Mouse (Mus musculus): Measurements from ENCODE around the gene Pigt. TPM values are rescaled to one million over a fixed set of nuclear protein-coding genes. Genes with fewer than 3 reads are reported as not detected.

Pigt gene
- polyA plus RNA-seq, 1 experiment from 2014 or later, result 53.6 TPM

DNA sequence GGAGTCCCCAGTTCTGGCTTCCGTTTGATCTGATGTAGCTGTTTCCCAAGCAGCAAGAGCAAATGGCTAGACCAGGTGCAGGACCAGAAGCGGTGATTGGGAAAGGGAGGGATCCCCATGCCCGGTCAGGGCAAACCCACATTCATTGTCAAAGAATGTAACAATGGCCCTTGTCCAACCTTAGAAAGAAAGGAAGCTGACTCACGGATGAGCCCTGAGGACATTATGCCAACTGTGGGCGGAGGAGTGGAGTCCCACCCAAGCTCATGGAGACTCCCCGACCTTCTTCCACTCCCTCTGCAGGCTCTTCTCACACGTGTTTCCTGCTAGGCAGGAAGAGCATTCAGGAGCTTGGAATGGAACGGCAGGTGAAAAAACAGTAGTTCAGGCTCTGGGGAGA is 16.1 kb downstream of the Pigt start:
- Histone ChIP-seq H3K9me3 (ENCODE audit: control insufficient read depth, low read length) (no peaks in the 10 kb centered on the region), H3K4me1 (replicated peaks; ENCODE audit: control insufficient read depth, insufficient read depth) (peaks cover 3% of the 10 kb centered on the region; the same call in 1 of the 2 replicates), H3K27ac (replicated peaks) (0 out of 2 replicates have a peak overlapping the region, but pooled peaks have one; percentile 30), H3K4me3 (ENCODE audit: low read depth, low read length) (no peak overlapping the region), H3K36me3 (ENCODE audit: control insufficient read depth, insufficient read depth, low read length) (0 out of 2 replicates have a peak, but pooled peaks cover 2% of the 10 kb centered on the region), H3K9ac (ENCODE audit: low read length) (no peak overlapping the region), H3K4me2 (replicated peaks; ENCODE audit: low read depth) (no peak overlapping the region), H3K27me3 (ENCODE audit: control insufficient read depth, insufficient read depth, low read length) (no peaks in the 10 kb centered on the region)
- DNase-seq (ENCODE audit: low spot score) (peak; percentile 37), ATAC-seq (ENCODE audit: low FRiP score, low TSS enrichment) (peak; percentile 16; the same call in 1 of the 2 replicates)
- WGBS, result 51% methylated on average over 8 of the region's 8 CpGs
- no peak for TF ChIP-seq CTCF (IDR thresholded peaks at IDR 0.05; ENCODE audit: low read depth)
- TF ChIP-seq EP300 (optimal IDR thresholded peaks at IDR 0.05), result no peak

DNA sequence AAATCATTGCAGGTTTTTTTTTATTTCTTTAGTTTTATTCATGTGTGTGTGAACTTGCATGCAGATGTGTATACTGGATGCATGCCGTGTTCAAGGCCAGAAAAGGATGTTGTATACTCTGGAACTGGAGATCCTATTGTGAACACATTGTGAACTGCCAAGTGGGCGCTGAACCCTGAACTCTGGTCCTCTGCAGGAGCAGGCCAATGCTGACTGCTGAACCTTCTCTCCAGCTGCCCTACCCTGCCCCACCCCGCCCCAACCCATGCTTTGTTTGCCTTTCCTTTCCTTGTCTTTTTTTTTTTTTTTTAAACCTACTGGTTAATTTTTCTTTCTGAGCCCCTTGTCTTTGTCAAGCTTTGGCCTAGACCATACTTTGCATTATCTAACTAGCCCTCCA is 17.6 kb downstream of the Pigt start:
- ATAC-seq (ENCODE audit: low FRiP score, low TSS enrichment), result no peak
- Histone ChIP-seq H3K4me3 (ENCODE audit: low read depth, low read length) (no peak overlapping the region), H3K27me3 (ENCODE audit: control insufficient read depth, insufficient read depth, low read length) (no peaks in the 10 kb centered on the region)

DNA sequence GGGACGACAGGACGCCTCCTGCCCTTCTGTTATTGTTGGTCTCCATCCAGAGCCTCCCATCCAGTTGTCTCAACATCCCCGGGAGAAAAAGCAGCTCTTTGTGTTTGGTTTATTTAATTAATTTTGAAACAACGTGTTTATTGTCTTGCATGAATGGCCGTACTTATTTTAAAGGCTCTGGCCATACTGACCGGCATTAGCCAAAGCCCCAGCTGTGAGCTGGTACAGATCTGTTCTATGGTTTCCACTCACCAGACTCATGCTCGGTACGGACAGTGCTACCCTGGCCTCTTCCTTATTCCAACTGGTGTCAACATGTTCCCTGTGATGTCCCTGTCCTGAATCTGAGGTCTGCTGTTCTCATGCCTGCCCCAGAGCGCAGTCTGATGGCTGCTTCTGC is 18.6 kb downstream of the Pigt start:
- WGBS, result 75% methylated on average over 9 of the region's 9 CpGs

More for the DNA sequence above, 17.6 kb downstream of the Pigt start:
- no peak overlapping the region for H3K4me2 ChIP-seq (replicated peaks; ENCODE audit: low read depth)
- no peaks in the 10 kb centered on the region for H3K9me3 ChIP-seq (ENCODE audit: control insufficient read depth, low read length)
- H3K9ac ChIP-seq (ENCODE audit: low read length), result no peak overlapping the region
- WGBS, result 63% methylated on average over 3 of the region's 3 CpGs
- H3K4me1 ChIP-seq (replicated peaks; ENCODE audit: control insufficient read depth, insufficient read depth), result peaks cover 3% of the 10 kb centered on the region; the same call in 1 of the 2 replicates
- DNase-seq (ENCODE audit: low spot score), result peak; percentile 66
- TF ChIP-seq CTCF (IDR thresholded peaks at IDR 0.05; ENCODE audit: low read depth) (no peak), EP300 (optimal IDR thresholded peaks at IDR 0.05) (no peak)
- no peaks in the 10 kb centered on the region for H3K36me3 ChIP-seq (ENCODE audit: control insufficient read depth, insufficient read depth, low read length)
- no peak overlapping the region for H3K27ac ChIP-seq (replicated peaks)

DNA sequence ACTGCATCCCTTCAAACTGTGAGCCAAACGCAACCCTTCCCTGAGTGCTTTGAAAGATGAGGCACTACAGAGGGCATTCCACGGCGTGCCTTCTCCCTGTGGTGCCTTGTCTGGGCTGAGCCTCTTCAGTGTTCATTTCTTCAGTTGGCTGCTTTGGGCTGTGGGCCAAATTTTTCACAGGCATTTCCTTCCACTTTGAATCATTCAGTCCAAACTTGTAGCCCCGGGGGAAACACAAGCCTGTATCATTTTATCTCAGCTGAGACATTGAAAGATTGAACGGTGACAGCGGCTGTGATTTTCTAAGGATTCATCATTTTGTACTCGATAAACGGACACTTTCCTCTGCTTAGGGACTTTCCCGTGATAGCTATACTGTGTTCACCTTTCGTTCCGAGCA is 19.3 kb downstream of the Pigt start:
- Histone ChIP-seq H3K4me1 (replicated peaks; ENCODE audit: control insufficient read depth, insufficient read depth) (peaks cover 3% of the 10 kb centered on the region; the same call in 1 of the 2 replicates), H3K9me3 (ENCODE audit: control insufficient read depth, low read length) (no peaks in the 10 kb centered on the region), H3K4me3 (ENCODE audit: low read depth, low read length) (no peak overlapping the region), H3K9ac (ENCODE audit: low read length) (no peak overlapping the region), H3K4me2 (replicated peaks; ENCODE audit: low read depth) (no peak overlapping the region), H3K27me3 (ENCODE audit: control insufficient read depth, insufficient read depth, low read length) (no peaks in the 10 kb centered on the region), H3K27ac (replicated peaks) (no peak overlapping the region), H3K36me3 (ENCODE audit: control insufficient read depth, insufficient read depth, low read length) (no peaks in the 10 kb centered on the region)
- WGBS, result 66% methylated on average over 11 of the region's 11 CpGs
- ATAC-seq (ENCODE audit: low FRiP score, low TSS enrichment), result no peak
- no peak for DNase-seq (ENCODE audit: low spot score)
- TF ChIP-seq EP300 (optimal IDR thresholded peaks at IDR 0.05), result no peak
- no peak for TF ChIP-seq CTCF (IDR thresholded peaks at IDR 0.05; ENCODE audit: low read depth)

More for the DNA sequence above, 18.6 kb downstream of the Pigt start:
- Histone ChIP-seq H3K4me3 (ENCODE audit: low read depth, low read length) (no peak overlapping the region), H3K9me3 (ENCODE audit: control insufficient read depth, low read length) (no peaks in the 10 kb centered on the region), H3K36me3 (ENCODE audit: control insufficient read depth, insufficient read depth, low read length) (no peaks in the 10 kb centered on the region), H3K9ac (ENCODE audit: low read length) (no peak overlapping the region), H3K4me2 (replicated peaks; ENCODE audit: low read depth) (no peak overlapping the region), H3K27ac (replicated peaks) (no peak overlapping the region), H3K4me1 (replicated peaks; ENCODE audit: control insufficient read depth, insufficient read depth) (peaks cover 3% of the 10 kb centered on the region; the same call in 1 of the 2 replicates), H3K27me3 (ENCODE audit: control insufficient read depth, insufficient read depth, low read length) (no peaks in the 10 kb centered on the region)
- TF ChIP-seq EP300 (optimal IDR thresholded peaks at IDR 0.05), result no peak
- no peak for TF ChIP-seq CTCF (IDR thresholded peaks at IDR 0.05; ENCODE audit: low read depth)
- DNase-seq (ENCODE audit: low spot score), result no peak
- ATAC-seq (ENCODE audit: low FRiP score, low TSS enrichment), result no peak

DNA sequence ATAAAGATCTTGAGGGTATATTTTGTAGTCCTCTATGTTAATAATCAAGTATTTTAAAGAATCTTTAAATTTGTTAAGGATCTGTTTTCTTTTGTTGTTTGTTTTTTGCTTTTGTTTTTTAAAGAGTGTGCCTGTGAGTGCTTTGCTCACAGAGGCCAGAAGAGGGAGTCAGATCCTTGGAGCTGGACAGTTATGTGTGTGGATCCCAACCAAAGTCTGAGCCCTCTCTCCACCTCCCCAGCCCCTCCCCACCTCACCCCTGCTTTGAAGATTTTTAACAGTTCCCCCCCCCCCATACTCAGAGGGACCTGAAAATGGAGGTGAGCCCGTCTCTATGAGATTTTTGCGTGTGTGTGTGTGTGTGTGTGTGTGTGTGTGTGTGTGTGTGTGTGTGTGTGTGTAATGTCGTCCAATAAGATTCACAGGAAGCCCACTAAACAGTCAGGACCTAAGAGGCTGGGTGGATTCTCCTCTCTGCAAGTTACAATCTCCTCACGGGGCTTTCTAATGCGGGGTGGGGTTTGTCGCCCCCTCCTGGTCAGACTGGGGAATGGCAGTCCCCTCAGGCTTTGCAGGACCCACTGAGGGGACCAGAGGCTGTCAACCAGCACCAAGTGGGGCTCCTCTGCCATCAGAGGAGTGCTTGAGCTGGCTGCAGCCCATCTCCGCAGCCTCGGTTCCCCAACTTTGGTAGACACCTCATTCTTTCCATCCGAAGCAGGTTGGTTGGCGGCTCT is 20.3 kb downstream of the Pigt start:
- no peak overlapping the region for H3K9ac ChIP-seq (ENCODE audit: low read length)
- H3K4me2 ChIP-seq (replicated peaks; ENCODE audit: low read depth), result no peak overlapping the region
- peak overlapping the region; percentile 67 for H3K27ac ChIP-seq (replicated peaks)
- peaks cover 3% of the 10 kb centered on the region; the same call in 1 of the 2 replicates for H3K4me1 ChIP-seq (replicated peaks; ENCODE audit: control insufficient read depth, insufficient read depth)
- no peaks in the 10 kb centered on the region for H3K9me3 ChIP-seq (ENCODE audit: control insufficient read depth, low read length)
- H3K4me3 ChIP-seq (ENCODE audit: low read depth, low read length), result no peak overlapping the region
- H3K27me3 ChIP-seq (ENCODE audit: control insufficient read depth, insufficient read depth, low read length), result no peaks in the 10 kb centered on the region
- DNase-seq (ENCODE audit: low spot score) (peak; percentile 72), ATAC-seq (ENCODE audit: low FRiP score, low TSS enrichment) (no peak; the same call in 1 of the 2 replicates)
- no peaks in the 10 kb centered on the region for H3K36me3 ChIP-seq (ENCODE audit: control insufficient read depth, insufficient read depth, low read length)
- peak; percentile 88 for TF ChIP-seq CTCF (IDR thresholded peaks at IDR 0.05; ENCODE audit: low read depth)
- no peak for TF ChIP-seq EP300 (optimal IDR thresholded peaks at IDR 0.05)
- WGBS, result 34% methylated on average over 10 of the region's 10 CpGs

All from stomach, postnatal 0 days (tissue).